Mouse (Mus musculus) kidney, postnatal 0 days (tissue): ENCODE measurements around the gene Sv2b. TPM values are rescaled to one million over a fixed set of nuclear protein-coding genes. Genes with fewer than 3 reads are reported as not detected.

Source experiments
- ATAC-seq: fragments of 200-750 bp; cut with Nextera tagmentation; replicated peaks from 2 replicates; pipeline ENCODE4 v1.8.0; 2017; ENCODE audit warnings: low read depth, moderate number of reproducible peaks, moderate TSS enrichment, moderate library complexity; ENCODE audit not compliant: low FRiP score
- DNase-seq: peaks from one replicate; pipeline ENCODE4 v3.0.0-alpha.2; 2016; ENCODE audit warnings: low spot score
- H3K27ac ChIP-seq: fragments of 300-500 bp; sonication (generic); 2 replicates; pipeline ENCODE4 v1.5.1; 2014; ENCODE audit warnings: mild to moderate bottlenecking
- H3K27me3 ChIP-seq: fragments of 300-500 bp; sonication (generic); 2 replicates; pipeline ENCODE4 v1.6.1; 2014; ENCODE audit warnings: low read length, mixed read lengths; ENCODE audit not compliant: insufficient read depth
- H3K36me3 ChIP-seq: fragments of 300-500 bp; sonication (generic); 2 replicates; pipeline ENCODE4 v1.6.1; 2014; ENCODE audit warnings: low read length, mixed read lengths; ENCODE audit not compliant: insufficient read depth
- H3K4me1 ChIP-seq: fragments of 300-500 bp; sonication (generic); replicated peaks from 2 replicates; pipeline ENCODE4 v1.6.1; 2014; ENCODE audit warnings: antibody characterized with exemption, low read length, mixed read lengths; ENCODE audit not compliant: insufficient read depth
- H3K4me2 ChIP-seq: fragments of 300-500 bp; sonication (generic); 2 replicates; pipeline ENCODE4 v1.6.1; 2014; ENCODE audit warnings: mild to moderate bottlenecking, low read length, moderate library complexity, mixed read lengths
- H3K4me3 ChIP-seq: fragments of 300-500 bp; sonication (generic); replicated peaks from 2 replicates; pipeline ENCODE4 v1.5.1; 2014; ENCODE audit warnings: low read depth, low read length
- H3K9ac ChIP-seq: fragments of 300-500 bp; sonication (generic); 2 replicates; pipeline ENCODE4 v1.6.1; 2014; ENCODE audit warnings: low read depth, low read length
- H3K9me3 ChIP-seq: fragments of 300-500 bp; sonication (generic); replicated peaks from 2 replicates; pipeline ENCODE4 v1.6.1; 2016; ENCODE audit warnings: low read length, inconsistent platforms, mixed read lengths
- CTCF ChIP-seq: IDR thresholded peaks from 2 replicates; pipeline ENCODE4 v1.5.1; 2016; ENCODE audit warnings: antibody characterized with exemption, low read depth, mild to moderate bottlenecking, moderate library complexity
- WGBS: fragments of 180-500 bp; shearing (Covaris S2); extraction: QIAGEN DNeasy Blood & Tissue Kit; methylation state at CpG from one replicate; pipeline ENCODE4 v1.1.7; 2014; 5-methylcytosine and 5-hydroxymethylcytosine counted together
- polyA plus RNA-seq: library from polyadenylated mRNA; unstranded; fragments of >200 nt; fragmentation: Nextera tagmentation; extraction: Ambion mirVana; gene quantifications from 2 replicates; pipeline ENCODE4 v1.2.1, GENCODE M21; 2015

Gene Sv2b
- polyA plus RNA-seq, 1 experiment from 2014 or later: 0.68 TPM

- H3K4me1 ChIP-seq: no peaks in the 10 kb centered on the region
- H3K36me3 ChIP-seq: no peaks in the 10 kb centered on the region
- H3K27ac ChIP-seq: no peak overlapping the region
- 9% methylated on average over 6 of the region's 6 CpGs for WGBS
- no peaks in the 10 kb centered on the region for H3K27me3 ChIP-seq
- no peak overlapping the region for H3K4me2 ChIP-seq
- peak; percentile 78 for DNase-seq
- H3K9me3 ChIP-seq: no peaks in the 10 kb centered on the region
- no peak overlapping the region for H3K4me3 ChIP-seq
- TF ChIP-seq CTCF: no peak
- no peak; the same call in 1 of the 2 replicates for ATAC-seq
- no peak overlapping the region for H3K9ac ChIP-seq
These were observed 12.4 kb downstream of the Sv2b start for GRCm38 (mm10) chr7:75296688-75297119.

- 49% methylated on average over 5 of the region's 5 CpGs for WGBS
- TF ChIP-seq CTCF: no peak
- Histone ChIP-seq H3K36me3 (no peaks in the 10 kb centered on the region), H3K27ac (no peak overlapping the region), H3K4me3 (no peak overlapping the region), H3K9me3 (no peaks in the 10 kb centered on the region), H3K4me2 (no peak overlapping the region), H3K4me1 (no peaks in the 10 kb centered on the region), H3K9ac (no peak overlapping the region), H3K27me3 (no peaks in the 10 kb centered on the region)
- ATAC-seq (no peak), DNase-seq (no peak)
These were observed 13.7 kb downstream of the Sv2b start for GRCm38 (mm10) chr7:75295228-75295865.

GRCm38 (mm10) chr7:75292246-75292645, 16.8 kb downstream of the Sv2b start:
- Histone ChIP-seq H3K4me2 (no peak overlapping the region), H3K4me1 (no peaks in the 10 kb centered on the region), H3K9ac (no peak overlapping the region), H3K27me3 (no peaks in the 10 kb centered on the region), H3K4me3 (no peak overlapping the region), H3K36me3 (no peaks in the 10 kb centered on the region), H3K27ac (no peak overlapping the region), H3K9me3 (peaks cover 5% of the 10 kb centered on the region; the same call in 1 of the 2 replicates)
- TF ChIP-seq CTCF: no peak
- WGBS: 34% methylated on average over 3 of the region's 3 CpGs
- ATAC-seq (no peak), DNase-seq (no peak)

- Histone ChIP-seq H3K36me3 (no peaks in the 10 kb centered on the region), H3K4me2 (no peak overlapping the region), H3K27ac (no peak overlapping the region), H3K9ac (no peak overlapping the region), H3K4me1 (no peaks in the 10 kb centered on the region), H3K9me3 (peaks cover 5% of the 10 kb centered on the region; the same call in 1 of the 2 replicates), H3K4me3 (no peak overlapping the region), H3K27me3 (no peaks in the 10 kb centered on the region)
- DNase-seq (no peak), ATAC-seq (no peak)
- TF ChIP-seq CTCF: no peak
- 30% methylated on average over 2 of the region's 2 CpGs for whole genome bisulfite sequencing
These were observed 18.5 kb downstream of the Sv2b start for GRCm38 (mm10) chr7:75290554-75290953.

DNA sequence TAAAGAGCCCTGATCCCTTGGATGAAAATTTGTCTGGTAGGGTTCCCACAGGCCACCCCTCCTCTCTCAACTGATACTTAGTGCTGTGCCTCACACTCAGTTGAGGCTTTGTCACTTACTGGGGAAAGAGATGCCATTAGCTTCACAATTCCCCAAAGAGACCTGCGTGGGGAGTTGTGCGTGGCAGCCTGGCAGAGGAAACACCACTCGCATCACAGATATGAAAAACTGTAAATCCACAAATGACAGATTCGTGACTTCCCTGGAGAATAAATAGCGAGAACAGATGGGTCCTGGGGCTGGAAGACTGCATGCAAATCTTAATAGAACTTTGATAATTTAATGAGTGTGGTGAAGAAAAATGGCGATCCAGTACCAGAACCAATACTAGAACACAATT, 21.8 kb downstream of the Sv2b start:
- Histone ChIP-seq H3K4me1 (no peaks in the 10 kb centered on the region), H3K27ac (no peak overlapping the region), H3K36me3 (no peaks in the 10 kb centered on the region), H3K27me3 (no peaks in the 10 kb centered on the region), H3K9me3 (peaks cover 5% of the 10 kb centered on the region; the same call in 1 of the 2 replicates), H3K9ac (no peak overlapping the region), H3K4me3 (no peak overlapping the region), H3K4me2 (no peak overlapping the region)
- no peak for TF ChIP-seq CTCF
- WGBS: 88% methylated on average over 6 of the region's 6 CpGs
- DNase-seq (no peak), ATAC-seq (no peak)

DNA sequence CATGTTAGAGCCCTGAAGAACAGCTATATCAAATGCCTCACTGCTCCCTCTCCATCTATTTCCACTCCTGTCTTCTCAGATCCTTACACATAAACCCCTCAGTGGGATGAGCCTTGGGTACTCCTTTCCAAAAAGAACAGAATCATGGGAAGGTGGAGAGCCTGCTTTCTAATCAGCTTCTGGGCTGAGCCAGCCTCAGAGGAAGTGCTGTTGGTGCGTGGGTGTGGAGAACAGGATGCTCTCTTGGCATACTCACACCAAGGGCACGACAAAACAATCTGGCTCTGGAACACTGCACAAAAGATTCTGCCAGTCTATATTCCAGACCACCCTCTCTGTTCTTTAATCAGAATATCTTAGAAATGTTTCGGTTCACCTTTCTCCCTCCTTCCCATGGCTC, 26.1 kb downstream of the Sv2b start:
- DNase-seq (no peak), ATAC-seq (no peak)
- no peaks in the 10 kb centered on the region for H3K4me1 ChIP-seq
- no peak overlapping the region for H3K4me3 ChIP-seq
- TF ChIP-seq CTCF: no peak
- no peak overlapping the region for H3K27ac ChIP-seq
- H3K36me3 ChIP-seq: no peaks in the 10 kb centered on the region
- H3K9me3 ChIP-seq: no peaks in the 10 kb centered on the region
- H3K4me2 ChIP-seq: no peak overlapping the region
- H3K9ac ChIP-seq: no peak overlapping the region
- H3K27me3 ChIP-seq: no peaks in the 10 kb centered on the region
- WGBS: 71% methylated on average over 3 of the region's 3 CpGs
